Mouse (Mus musculus): ENCODE measurements around the gene Robo4. TPM values are rescaled to one million over a fixed set of nuclear protein-coding genes. Genes with fewer than 3 reads are reported as not detected.

Gene Robo4
- total and polyA plus RNA-seq, 3 experiments = not detected

DNA sequence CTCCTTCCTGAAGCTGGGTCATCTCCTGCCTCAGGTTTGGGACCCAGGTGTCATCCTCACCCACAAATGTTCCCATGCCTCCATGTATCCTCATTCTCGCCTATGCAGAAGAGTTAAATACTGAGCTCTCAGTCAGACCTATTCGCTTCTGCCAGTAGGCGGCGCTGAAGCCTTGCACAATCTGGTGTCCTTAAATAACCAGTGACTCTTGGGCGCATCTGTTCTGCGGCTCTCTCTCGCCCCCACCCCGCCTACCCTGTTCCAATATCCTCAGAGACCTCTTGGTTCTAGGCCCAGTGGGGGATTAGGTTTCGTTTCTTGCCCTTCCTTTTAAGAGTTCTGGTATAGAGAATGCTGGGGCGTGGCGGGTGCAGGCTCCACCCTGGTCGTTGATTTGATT lies 28.9 kb downstream of the Robo4 start:
- TF ChIP-seq SMC3 (IDR thresholded peaks at IDR 0.05; ENCODE audit: low read depth, low read length) = peak; percentile 83
- peak; percentile 93 for TF ChIP-seq RAD21 (IDR thresholded peaks at IDR 0.05; ENCODE audit: low read depth, low read length)
- no peak for TF ChIP-seq EP300 (IDR thresholded peaks at IDR 0.05; ENCODE audit: low read depth in 1 of 2, low read length in 2 of 2)
- peak; percentile 92 to 96 (median 94) for TF ChIP-seq CTCF (IDR thresholded peaks at IDR 0.05 in 2 of 3, conservative IDR thresholded peaks at IDR 0.05 in 1 of 3; ENCODE audit: control insufficient read depth in 1 of 3, insufficient read depth in 1 of 3, low read depth in 2 of 3, low read length in 3 of 3, poor library complexity in 1 of 3, severe bottlenecking in 1 of 3)
- TF ChIP-seq ZC3H11A (IDR thresholded peaks at IDR 0.05; ENCODE audit: low read depth, low read length) = peak; percentile 71
- no peak for TF ChIP-seq TCF12 (IDR thresholded peaks at IDR 0.05; ENCODE audit: low read depth, low read length)
- Histone ChIP-seq H3K9ac (ENCODE audit: control insufficient read depth, low read depth, low read length, poor library complexity, severe bottlenecking) (no peak overlapping the region), H3K4me1 (ENCODE audit: control insufficient read depth in 1 of 2, insufficient read depth in 2 of 2, low read length in 2 of 2) (no peaks in the 10 kb centered on the region), H3K27me3 (ENCODE audit: control insufficient read depth in 1 of 2, insufficient read depth in 2 of 2, low read length in 2 of 2) (peaks cover 2% of the 10 kb centered on the region in 2 experiments; a peak in 2 of 4 replicates), H3K27ac (ENCODE audit: control insufficient read depth, low read depth, low read length) (no peak overlapping the region), H3K9me3 (replicated peaks; ENCODE audit: insufficient read depth, low read length) (no peaks in the 10 kb centered on the region), H3K4me3 (ENCODE audit: control insufficient read depth in 1 of 2, insufficient read depth in 1 of 2, low read depth in 2 of 2, low read length in 2 of 2) (peak overlapping the region in 1 of 2 experiments; percentile 40; a peak in 2 of 4 replicates), H3K79me2 (ENCODE audit: control insufficient read depth, insufficient read depth, low read length, poor library complexity) (no peaks in the 10 kb centered on the region), H3K36me3 (ENCODE audit: control insufficient read depth in 1 of 2, insufficient read depth in 2 of 2, low read length in 2 of 2) (no peaks in the 10 kb centered on the region)
- DNase-seq (ENCODE audit: low read depth, low spot score) = peak; percentile 87

DNA sequence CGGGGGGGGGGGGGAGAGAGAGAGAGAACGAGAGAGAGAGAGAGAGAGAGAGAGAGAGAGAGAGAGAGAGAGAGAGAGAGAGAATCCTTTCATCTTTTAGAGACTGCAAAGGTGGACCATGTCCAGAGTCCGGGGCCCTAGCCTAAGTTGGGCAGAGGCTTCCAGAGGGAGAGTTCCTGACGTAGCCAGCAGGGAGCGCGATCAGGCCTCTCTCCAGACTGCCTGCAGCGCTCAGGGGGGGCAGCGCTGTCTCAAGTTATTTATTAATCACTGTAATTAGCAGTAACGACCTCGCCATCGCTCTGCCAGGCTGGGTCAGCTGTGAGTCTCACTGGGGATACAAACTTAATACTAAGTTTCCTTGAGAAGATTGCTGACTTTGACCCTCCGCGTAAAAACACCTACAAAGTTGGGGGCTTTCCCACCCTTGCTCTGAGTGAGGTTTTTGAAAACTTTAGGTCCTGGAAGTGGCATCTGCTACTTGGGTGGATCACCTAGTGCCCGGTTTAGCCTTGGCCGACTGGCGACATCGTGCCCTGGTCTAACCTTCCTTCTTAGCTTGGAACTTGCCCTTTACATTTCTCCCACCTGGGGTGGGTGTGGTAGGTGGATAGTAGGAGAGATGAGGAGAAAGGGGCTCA lies 30.4 kb downstream of the Robo4 start:
- H3K79me2 ChIP-seq (ENCODE audit: control insufficient read depth, insufficient read depth, low read length, poor library complexity) = no peaks in the 10 kb centered on the region
- no peak overlapping the region for H3K9ac ChIP-seq (ENCODE audit: control insufficient read depth, low read depth, low read length, poor library complexity, severe bottlenecking)
- no peak overlapping the region for H3K27ac ChIP-seq (ENCODE audit: control insufficient read depth, low read depth, low read length)
- DNase-seq (ENCODE audit: low read depth, low spot score) = no peak
- no peak for TF ChIP-seq SMC3 (IDR thresholded peaks at IDR 0.05; ENCODE audit: low read depth, low read length)
- TF ChIP-seq SIN3A (IDR thresholded peaks at IDR 0.05; ENCODE audit: low read length) = no peak
- TF ChIP-seq ZC3H11A (IDR thresholded peaks at IDR 0.05; ENCODE audit: low read depth, low read length) = no peak
- TF ChIP-seq KAT2A (conservative IDR thresholded peaks at IDR 0.05; ENCODE audit: low read depth, low read length) = no peak
- TF ChIP-seq MAFK (IDR thresholded peaks at IDR 0.05; ENCODE audit: borderline replicate concordance, low read depth, low read length) = no peak
- H3K9me3 ChIP-seq (replicated peaks; ENCODE audit: insufficient read depth, low read length) = no peaks in the 10 kb centered on the region
- H3K4me3 ChIP-seq (ENCODE audit: control insufficient read depth in 1 of 2, insufficient read depth in 1 of 2, low read depth in 2 of 2, low read length in 2 of 2) = no peak overlapping the region
- no peaks in the 10 kb centered on the region for H3K4me1 ChIP-seq (ENCODE audit: control insufficient read depth in 1 of 2, insufficient read depth in 2 of 2, low read length in 2 of 2)
- peaks cover 0 to 2% of the 10 kb centered on the region in 2 experiments; a peak in 2 of 4 replicates for H3K27me3 ChIP-seq (ENCODE audit: control insufficient read depth in 1 of 2, insufficient read depth in 2 of 2, low read length in 2 of 2)
- no peaks in the 10 kb centered on the region for H3K36me3 ChIP-seq (ENCODE audit: control insufficient read depth in 1 of 2, insufficient read depth in 2 of 2, low read length in 2 of 2)

DNA sequence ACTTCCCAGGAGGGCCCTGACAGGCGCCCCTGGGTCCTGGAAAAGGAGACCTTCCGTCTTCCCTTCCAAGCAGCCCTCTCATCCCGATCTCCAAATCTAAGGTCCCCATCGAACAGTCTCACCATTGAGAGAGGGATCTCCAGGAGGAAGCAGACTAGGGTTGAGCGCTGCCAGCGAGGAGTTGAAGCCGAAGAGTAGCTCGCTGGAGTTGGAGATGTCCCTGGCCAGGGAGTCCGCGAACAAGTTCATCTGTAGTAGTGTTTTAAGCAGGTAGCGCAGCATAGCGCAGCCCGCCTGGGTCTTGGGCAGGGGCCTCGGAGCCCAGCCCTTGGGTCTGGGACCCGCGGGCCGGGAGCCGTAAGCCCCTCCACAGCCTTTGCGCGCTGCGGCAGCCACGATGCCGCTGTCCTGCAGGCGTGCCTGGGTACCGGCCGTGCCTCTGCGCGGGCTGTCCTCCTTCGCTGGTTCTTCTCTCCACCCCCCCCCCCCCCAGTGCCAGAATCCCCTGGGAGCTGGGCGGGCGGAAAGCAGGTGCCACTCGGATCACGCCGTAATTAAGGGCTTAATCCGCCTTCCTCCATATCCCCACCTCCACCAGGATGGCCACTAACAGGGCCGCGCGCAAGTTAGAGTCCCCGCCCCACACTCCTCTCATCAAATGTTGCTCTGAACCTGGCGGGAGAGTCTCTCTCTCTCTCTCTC lies 31.2 kb downstream of the Robo4 start, which contains the start of gene Robo3:
TSS of gene Robo3 (minus strand) at position 527 of the 702 bp plus-strand sequence.
- Histone ChIP-seq H3K4me3 (ENCODE audit: control insufficient read depth in 1 of 2, insufficient read depth in 1 of 2, low read depth in 2 of 2, low read length in 2 of 2) (no peak within 1 kb of the TSS), H3K4me1 (ENCODE audit: control insufficient read depth in 1 of 2, insufficient read depth in 2 of 2, low read length in 2 of 2) (no peaks in the 10 kb centered on the region), H3K27ac (ENCODE audit: control insufficient read depth, low read depth, low read length) (no peak within 1 kb of the TSS), H3K9ac (ENCODE audit: control insufficient read depth, low read depth, low read length, poor library complexity, severe bottlenecking) (no peak within 1 kb of the TSS), H3K9me3 (replicated peaks; ENCODE audit: insufficient read depth, low read length) (no peaks in the 10 kb centered on the region), H3K27me3 (ENCODE audit: control insufficient read depth in 1 of 2, insufficient read depth in 2 of 2, low read length in 2 of 2) (no peaks in the 10 kb centered on the region; a peak in 1 of 4 replicates), H3K36me3 (ENCODE audit: control insufficient read depth in 1 of 2, insufficient read depth in 2 of 2, low read length in 2 of 2) (no peaks in the 10 kb centered on the region), H3K79me2 (ENCODE audit: control insufficient read depth, insufficient read depth, low read length, poor library complexity) (no peaks in the 10 kb centered on the region)
- DNase-seq (ENCODE audit: low read depth, low spot score) = no peak
- TF ChIP-seq RAD21 (IDR thresholded peaks at IDR 0.05; ENCODE audit: low read depth, low read length) = no peak
- TF ChIP-seq MAX (IDR thresholded peaks at IDR 0.05; ENCODE audit: low read length) = no peak
- no peak for TF ChIP-seq NELFE (IDR thresholded peaks at IDR 0.05; ENCODE audit: low read depth, low read length)
- TF ChIP-seq SIN3A (IDR thresholded peaks at IDR 0.05; ENCODE audit: low read length) = no peak

Data from MEL (cell line).